Mouse (Mus musculus) CH12.LX (cell line): ENCODE measurements around the gene Ppp1r14a. TPM values are rescaled to one million over a fixed set of nuclear protein-coding genes. Genes with fewer than 3 reads are reported as not detected.

Experiments
- DNase-seq: peaks from one replicate; pipeline ENCODE4 v3.0.0-alpha.2; 2013; ENCODE audit errors: extremely low read depth
- H3K27ac ChIP-seq: 2 replicates; pipeline ENCODE4 v1.5.1; 2012; ENCODE audit warnings: low read depth, mild to moderate bottlenecking, control low read depth, moderate library complexity; ENCODE audit not compliant: insufficient read depth
- H3K27me3 ChIP-seq: replicated peaks from 2 replicates; pipeline ENCODE3; 2012; ENCODE audit warnings: inconsistent platforms
- H3K36me3 ChIP-seq, 2 experiments: replicated peaks in 1 of 2; 2 replicates each; pipeline versions ENCODE3 to v1.6.1; 2012; ENCODE audit warnings: inconsistent platforms in 1 of 2, low read length in 1 of 2, mild to moderate bottlenecking in 1 of 2, mixed read lengths in 1 of 2, moderate library complexity in 1 of 2; ENCODE audit not compliant: control insufficient read depth in 1 of 2, insufficient read depth in 1 of 2
- H3K4me1 ChIP-seq, 2 experiments: 2 replicates each; pipeline ENCODE4 v1.6.1; 2012; ENCODE audit warnings: inconsistent platforms in 1 of 2, moderate library complexity in 1 of 2; ENCODE audit not compliant: insufficient read depth in 2 of 2, control insufficient read depth in 1 of 2
- H3K4me2 ChIP-seq: 2 replicates; pipeline ENCODE4 v1.6.1; 2012; ENCODE audit warnings: low read depth, mild to moderate bottlenecking, control low read depth; ENCODE audit not compliant: poor library complexity, insufficient read depth, severe bottlenecking
- H3K4me3 ChIP-seq, 3 experiments: fragments of 150-350 bp in 1 of 3; sonication (generic) in 1 of 3; replicated peaks in 1 of 3; 2 replicates each; pipeline versions ENCODE3 to v1.5.1; 2011 to 2012; ENCODE audit warnings: low read depth in 2 of 3, low read length in 2 of 3, mild to moderate bottlenecking in 2 of 3, moderate library complexity in 2 of 3, control low read depth in 1 of 3, improper control_type of control experiment in 1 of 3, inconsistent platforms in 1 of 3, mixed read lengths in 1 of 3; ENCODE audit not compliant: poor library complexity in 1 of 3
- H3K79me2 ChIP-seq: replicated peaks from 2 replicates; pipeline ENCODE4 v1.6.1; 2012; ENCODE audit warnings: mild to moderate bottlenecking, moderate library complexity; ENCODE audit not compliant: control insufficient read depth, poor library complexity, insufficient read depth, severe bottlenecking; ENCODE audit errors: extremely low read depth
- H3K9ac ChIP-seq: 2 replicates; pipeline ENCODE4 v1.6.1; 2012; ENCODE audit warnings: low read depth, mild to moderate bottlenecking, control low read depth, moderate library complexity; ENCODE audit not compliant: insufficient read depth
- H3K9me3 ChIP-seq: replicated peaks from 2 replicates; pipeline ENCODE3; 2012; ENCODE audit warnings: low read length, inconsistent platforms, mixed read lengths
- BHLHE40 ChIP-seq: IDR thresholded peaks from 2 replicates; pipeline ENCODE4 v1.6.1; 2011; ENCODE audit warnings: mild to moderate bottlenecking, low read depth, low read length, improper control_type of control experiment
- CHD2 ChIP-seq: IDR thresholded peaks from 2 replicates; pipeline ENCODE4 v1.6.1; 2011; ENCODE audit warnings: low read length, improper control_type of control experiment
- CTCF ChIP-seq, 2 experiments: IDR thresholded peaks in 1 of 2; conservative IDR thresholded peaks in 1 of 2; 2 replicates each; pipeline ENCODE4 v1.5.1; 2011 to 2012; ENCODE audit warnings: low read depth in 2 of 2, low read length in 2 of 2, improper control_type of control experiment in 1 of 2, inconsistent platforms in 1 of 2, mild to moderate bottlenecking in 1 of 2, moderate library complexity in 1 of 2
- ETS1 ChIP-seq: conservative IDR thresholded peaks from 2 replicates; pipeline ENCODE4 v1.6.1; 2012; ENCODE audit warnings: low read depth, mild to moderate bottlenecking, inconsistent platforms, low read length, improper control_type of control experiment, moderate library complexity
- JUN ChIP-seq: IDR thresholded peaks from 2 replicates; pipeline ENCODE4 v1.6.1; 2011; ENCODE audit warnings: low read depth, mild to moderate bottlenecking, low read length, improper control_type of control experiment, moderate library complexity; ENCODE audit not compliant: insufficient read depth
- MAX ChIP-seq: IDR thresholded peaks from 2 replicates; pipeline ENCODE4 v1.6.1; 2011; ENCODE audit warnings: low read length, improper control_type of control experiment
- MEF2A ChIP-seq: IDR thresholded peaks from 2 replicates; pipeline ENCODE4 v1.6.1; 2014; ENCODE audit warnings: low read depth, mild to moderate bottlenecking, inconsistent platforms, low read length, improper control_type of control experiment, borderline replicate concordance
- NRF1 ChIP-seq: IDR thresholded peaks from 2 replicates; pipeline ENCODE4 v1.6.1; 2014; ENCODE audit warnings: low read depth, mild to moderate bottlenecking, inconsistent platforms, low read length, improper control_type of control experiment, moderate library complexity
- POLR2A ChIP-seq: IDR thresholded peaks from 2 replicates; pipeline ENCODE4 v1.6.1; 2011; ENCODE audit warnings: low read depth, mild to moderate bottlenecking, improper control_type of control experiment, low read length
- RCOR1 ChIP-seq: conservative IDR thresholded peaks from 2 replicates; pipeline ENCODE4 v1.6.1; 2012; ENCODE audit warnings: low read depth, mild to moderate bottlenecking, inconsistent platforms, low read length, improper control_type of control experiment
- SIN3A ChIP-seq: IDR thresholded peaks from 2 replicates; pipeline ENCODE4 v1.6.1; 2012; ENCODE audit warnings: low read length, improper control_type of control experiment, inconsistent platforms
- TCF12 ChIP-seq: IDR thresholded peaks from 2 replicates; pipeline ENCODE4 v1.6.1; 2014; ENCODE audit warnings: low read depth, mild to moderate bottlenecking, inconsistent platforms, low read length, improper control_type of control experiment
- UBTF ChIP-seq: IDR thresholded peaks from 2 replicates; pipeline ENCODE4 v1.6.1; 2012; ENCODE audit warnings: low read depth, mild to moderate bottlenecking, inconsistent platforms, low read length, improper control_type of control experiment, moderate library complexity
- USF1 ChIP-seq: IDR thresholded peaks from 2 replicates; pipeline ENCODE4 v1.6.1; 2014; ENCODE audit warnings: low read depth, mild to moderate bottlenecking, inconsistent platforms, low read length, improper control_type of control experiment
- dilution Hi-C: fragments of 300-500 bp; cut with MboI; formaldehyde crosslinking; loops from 2 replicates; pipeline ENCODE4 v1.14.3; 2020; ENCODE audit warnings: low sequenced_read_pairs; ENCODE audit not compliant: extremely low pct_unique_long_range_greater_than_20kb, extremely low pct_ligation_motif_present
- in situ Hi-C: fragments of 300-500 bp; cut with MboI; formaldehyde crosslinking; loops from 3 replicates; pipeline ENCODE4 v1.14.3; 2019; ENCODE audit warnings: low sequenced_read_pairs, low pct_ligation_motif_present, low pct_unique_long_range_greater_than_20kb, mixed read lengths
- polyA plus RNA-seq: library from polyadenylated mRNA; unstranded; fragments of >175 nt; gene quantifications from 2 replicates; pipeline ENCODE4 v1.2.1, GENCODE M21; 2012; ENCODE audit warnings: low read depth; ENCODE audit not compliant: insufficient read length
- total RNA-seq, 2 experiments: library from RNA; depleted of rRNA; stranded (reverse); fragments of 300-350 nt in 1 of 2; fragments of >200 nt in 1 of 2; gene quantifications; 2 replicates each; pipeline ENCODE4 v1.2.3; 2012 to 2014

Gene Ppp1r14a
- total and polyA plus RNA-seq, 3 experiments: not detected

GRCm38 (mm10) chr7:29280801-29281200 lies 8.3 kb upstream of the Ppp1r14a start:
- no peaks in the 10 kb centered on the region for H3K79me2 ChIP-seq
- H3K9me3 ChIP-seq: peaks cover 3% of the 10 kb centered on the region
- peaks cover 33% of the 10 kb centered on the region for H3K27me3 ChIP-seq
- no peak for TF ChIP-seq BHLHE40
- peak overlapping the region; percentile 80 for H3K4me2 ChIP-seq
- dilution Hi-C loops (no loop called here), in situ Hi-C loops (no loop called here)
- H3K27ac ChIP-seq: no peak overlapping the region
- no peaks in the 10 kb centered on the region for H3K36me3 ChIP-seq
- H3K4me3 ChIP-seq: peak overlapping the region in 2 of 3 experiments; percentile 32 to 65
- H3K4me1 ChIP-seq: peaks cover 0 to 4% of the 10 kb centered on the region in 2 experiments; a peak in 2 of 4 replicates
- peak overlapping the region; percentile 64; the same call in 1 of the 2 replicates for H3K9ac ChIP-seq
- DNase-seq: no peak

GRCm38 (mm10) chr7:29281201-29282073 lies 7.7 kb upstream of the Ppp1r14a start, which contains the start of gene Spint2:
Gene Spint2 (minus strand): TSS chr7:29281912.
- in situ Hi-C loops: no loop called here
- dilution Hi-C loops: no loop called here
- H3K79me2 ChIP-seq: no peaks in the 10 kb centered on the region
- H3K4me3 ChIP-seq: peak within 1 kb of the TSS in 2 of 3 experiments; percentile 41 to 65
- peak within 1 kb of the TSS; percentile 64 for H3K9ac ChIP-seq
- H3K4me1 ChIP-seq: peaks cover 0 to 4% of the 10 kb centered on the region in 2 experiments; a peak in 2 of 4 replicates
- DNase-seq: no peak
- peaks cover 37% of the 10 kb centered on the region for H3K27me3 ChIP-seq
- TF ChIP-seq POLR2A (peak; percentile 66), BHLHE40 (peak; percentile 21; the same call in 1 of the 2 replicates), UBTF (0 out of 2 replicates have a peak, but pooled peaks have one; percentile 49), CHD2 (peak; percentile 90), SIN3A (0 out of 2 replicates have a peak, but pooled peaks have one; percentile 36), CTCF (conservative IDR thresholded peaks at IDR 0.05 in 1 of 2, IDR thresholded peaks at IDR 0.05 in 1 of 2; ENCODE audit: low read depth in 2 of 2, low read length in 2 of 2) (peak in 1 of 2 experiments; percentile 16; a peak in 1 of 4 replicates), JUN (no peak), ETS1 (no peak), TCF12 (peak; percentile 45; the same call in 1 of the 2 replicates), NRF1 (peak; percentile 87), RCOR1 (no peak), MEF2A (no peak), MAX (peak; percentile 68; the same call in 1 of the 2 replicates), USF1 (no peak)
- peak within 1 kb of the TSS; percentile 80 for H3K4me2 ChIP-seq
- H3K27ac ChIP-seq: no peak within 1 kb of the TSS
- H3K9me3 ChIP-seq: peaks cover 3% of the 10 kb centered on the region
- no peaks in the 10 kb centered on the region for H3K36me3 ChIP-seq
